Mouse (Mus musculus) heart, adult 18-20 months (tissue): Measurements from ENCODE around the gene Stfa2l1. TPM values are rescaled to one million over a fixed set of nuclear protein-coding genes. Genes with fewer than 3 reads are reported as not detected.
"Not testable (repeated sequence)": the region's sequence is repeated elsewhere in the genome, so short reads cannot be mapped to it uniquely, and the experiment has no call there.

Experiments
- DNase-seq, 2 experiments: peaks; one replicate each; pipeline ENCODE4 v3.0.0; 2021 to 2022; ENCODE audit warnings: mixed read lengths in 1 of 2
- long read RNA-seq, 2 experiments: library from polyadenylated mRNA; stranded (forward); transcript quantifications; one replicate each; pipeline ENCODE4 v2.0.0; 2021
- total RNA-seq, 2 experiments: library from RNA; stranded (reverse); gene quantifications; 2 replicates each; pipeline ENCODE4 v1.2.3; 2021

The Stfa2l1 gene
- not detected for total RNA-seq
- long read RNA-seq, experiment 1, result 0 reads
- long read RNA-seq, experiment 2, result 0 reads

DNA sequence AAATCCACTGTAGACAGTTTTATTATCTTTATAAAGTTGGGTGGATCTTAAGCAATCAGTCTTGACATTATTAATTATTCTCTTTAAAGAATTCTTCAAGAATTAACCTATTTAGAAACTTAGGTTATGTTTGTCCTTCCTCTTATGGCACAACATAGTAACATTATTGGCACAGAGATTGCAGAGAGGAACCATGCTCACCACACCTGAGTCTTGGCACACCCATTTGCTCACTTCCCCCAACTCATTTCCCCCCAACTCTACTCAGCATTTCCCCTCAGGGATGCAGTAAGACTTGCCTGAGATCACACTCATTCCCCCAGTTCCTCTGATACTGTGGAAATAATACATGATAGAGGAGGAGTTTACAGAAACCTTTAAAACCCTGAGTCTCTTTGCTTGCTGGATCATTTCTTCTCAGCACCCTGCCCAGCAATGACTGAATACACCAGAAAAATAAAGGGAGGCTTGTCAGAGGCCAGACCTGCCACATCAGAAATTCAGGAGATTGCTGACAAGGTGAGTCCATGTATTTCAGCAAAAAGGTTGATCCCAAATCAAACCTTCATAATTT lies at the start of gene Stfa2l1:
Gene Stfa2l1 (plus strand): TSS at position 410 of the 574 bp plus-strand sequence.
- no peak for DNase-seq

DNA sequence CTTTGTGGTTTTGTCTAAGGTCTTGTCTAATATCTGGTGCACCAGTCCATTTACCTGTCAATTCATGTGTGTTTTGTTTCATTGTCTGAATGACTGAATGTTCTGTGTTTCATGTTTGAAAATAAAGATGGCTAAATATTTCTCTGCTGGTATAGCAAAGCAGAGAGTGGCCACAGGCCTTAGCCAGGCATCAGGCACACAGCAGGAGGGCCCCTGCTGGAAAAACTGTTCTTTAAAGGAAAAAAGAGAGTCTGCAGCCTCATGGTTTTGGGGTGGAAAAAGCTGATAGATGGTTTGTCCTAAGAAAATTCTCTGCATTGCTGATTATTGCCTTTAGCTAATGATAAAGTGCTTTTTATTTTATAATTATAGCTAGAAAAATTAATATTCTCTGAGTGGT lies 45.1 kb upstream of the Stfa2l1 start:
- DNase-seq, result not testable (repeated sequence)

- not testable (repeated sequence) for DNase-seq
Observed at GRCm38 (mm10) chr16:36115751-36116150, 40.9 kb upstream of the Stfa2l1 start.

DNA sequence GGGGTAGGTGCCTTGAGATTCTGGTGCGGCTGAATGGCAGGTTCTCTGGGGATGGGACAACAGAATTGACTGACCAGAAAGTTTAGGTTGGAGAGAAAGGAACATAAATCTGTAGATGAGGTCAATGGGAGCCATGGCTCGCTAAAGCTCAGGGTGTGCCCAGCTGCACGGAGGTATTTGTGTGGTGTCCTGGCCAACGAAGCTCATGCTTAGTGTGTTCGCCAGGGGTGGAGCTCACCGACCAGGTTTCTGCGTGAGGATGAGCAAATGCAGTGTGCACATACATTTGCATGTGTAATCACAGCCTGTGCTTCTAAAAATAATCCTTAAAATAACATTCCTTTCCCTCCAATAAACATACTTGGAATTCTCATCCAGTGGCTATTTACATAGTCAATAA lies 28.5 kb upstream of the Stfa2l1 start:
- DNase-seq, result no peak

GRCm38 (mm10) chr16:36131141-36131540 lies 25.5 kb upstream of the Stfa2l1 start, which contains the start of gene Csta1:
Gene Csta1, minus strand, starts transcription at chr16:36131241.
- DNase-seq, result no peak

- DNase-seq, result no peak
Observed at GRCm38 (mm10) chr16:36138201-36138600, 18.4 kb upstream of the Stfa2l1 start.

DNA sequence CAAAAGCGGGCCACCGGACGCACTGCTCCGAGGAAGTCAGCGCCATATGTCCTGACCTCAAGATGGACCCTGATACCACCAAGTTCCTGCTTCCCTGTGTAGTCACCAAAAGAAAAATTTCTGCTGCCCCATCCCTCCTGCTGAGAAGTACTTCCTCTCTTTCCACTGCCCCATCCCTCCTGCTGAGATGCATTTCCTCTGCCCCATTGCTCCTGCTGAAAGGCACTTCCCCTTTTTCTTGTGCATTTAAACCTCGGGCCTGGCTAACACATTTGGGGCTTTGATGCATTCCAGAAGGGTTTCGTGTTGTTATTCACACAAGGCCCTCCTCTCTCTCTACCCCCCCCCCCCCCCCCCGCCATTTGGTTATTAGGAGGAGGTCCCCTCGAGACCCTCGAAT lies 11.2 kb downstream of the Stfa2l1 start:
- not testable (repeated sequence) for DNase-seq

- DNase-seq, result no peak
Observed at GRCm38 (mm10) chr16:36176108-36176507, 19.5 kb downstream of the Stfa2l1 start.

DNA sequence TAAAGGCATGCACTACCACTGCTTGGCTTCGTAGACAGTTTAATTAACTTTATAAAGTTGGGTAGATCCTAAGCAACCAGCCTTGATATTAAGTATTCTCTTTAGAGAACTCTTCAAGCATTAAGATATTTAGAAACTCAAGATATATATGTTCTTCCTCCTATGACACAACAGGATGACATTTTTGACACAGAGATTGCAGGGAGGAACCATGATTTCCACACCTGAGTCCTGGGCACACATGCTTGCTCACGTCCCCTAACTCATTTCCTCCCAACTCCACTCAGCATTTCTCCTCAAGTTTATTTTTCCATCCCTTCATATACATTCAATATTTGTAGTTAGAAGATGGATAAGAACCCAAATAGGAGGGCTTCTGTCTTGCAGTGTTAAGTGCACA lies 23.3 kb downstream of the Stfa2l1 start:
- no peak for DNase-seq

DNA sequence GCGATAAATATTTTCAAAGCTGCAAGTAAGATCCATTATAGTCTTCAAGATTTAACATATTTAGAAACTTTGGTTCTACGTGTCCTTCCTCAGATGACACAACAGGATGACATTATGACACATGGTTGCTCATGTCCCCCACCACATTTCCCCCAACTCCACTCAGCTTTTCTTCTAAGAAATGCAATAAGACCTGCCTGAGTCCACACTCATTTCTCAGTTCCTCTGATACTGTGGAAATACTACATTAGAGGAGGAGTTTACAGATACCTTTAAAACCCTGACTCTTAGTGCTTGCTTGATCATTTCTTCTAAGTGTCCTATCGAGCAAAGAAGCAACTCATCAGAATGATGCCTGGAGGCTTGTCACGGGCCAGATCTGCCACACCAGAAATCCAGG lies 27.3 kb downstream of the Stfa2l1 start, which contains the start of gene Gm5483:
Gene Gm5483 (plus strand): TSS at position 301 of the 400 bp plus-strand sequence.
- not testable (repeated sequence) for DNase-seq

- DNase-seq, result no peak
Observed at GRCm38 (mm10) chr16:36199226-36199625, 42.6 kb downstream of the Stfa2l1 start.

GRCm38 (mm10) chr16:36203846-36204245 lies 47.2 kb downstream of the Stfa2l1 start:
- DNase-seq, result no peak

GRCm38 (mm10) chr16:36205684-36206083 lies 49.1 kb downstream of the Stfa2l1 start:
- DNase-seq, result not testable (repeated sequence)

DNA sequence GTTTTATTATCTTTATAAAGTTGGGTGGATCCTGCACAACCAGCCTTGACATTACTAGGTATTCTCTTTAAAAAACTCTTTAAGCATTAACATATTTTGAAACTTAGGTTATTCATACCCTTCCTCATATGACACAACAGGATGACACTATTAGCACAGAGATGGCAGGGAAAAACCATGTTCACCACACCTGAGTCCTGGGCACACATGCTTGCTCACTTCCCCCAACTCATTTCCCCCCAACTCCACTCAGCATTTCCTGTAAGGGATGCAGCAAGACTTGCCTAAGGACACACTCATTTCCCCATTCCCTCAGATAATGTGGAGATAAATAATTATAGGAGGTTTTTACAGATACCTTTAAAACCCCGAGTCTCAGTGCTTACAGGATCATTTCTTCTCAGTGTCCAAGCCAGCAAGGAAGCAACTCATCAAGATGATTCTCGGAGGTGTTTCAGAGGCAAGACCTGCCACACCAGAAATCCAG lies 53.4 kb downstream of the Stfa2l1 start, which contains the start of gene Gm5416:
Gene Gm5416 (plus strand): TSS at position 437 of the 487 bp plus-strand sequence.
- no peak for DNase-seq

Other genes starting within 250 kb of the Stfa2l1 start
- 10 to 100 TPM in 1 of 2 experiments, 1 to 10 TPM in 1; 9.5 to 10.2 TPM for gene Parp9, start 218.3 kb upstream of the Stfa2l1 start, total RNA-seq
- 10 to 100 TPM; 10.9 to 11.3 TPM for gene Dtx3l, start 217.7 kb upstream of the Stfa2l1 start, total RNA-seq
- gene Kpna1, start 178.1 kb upstream of the Stfa2l1 start, total RNA-seq, result 100 to 1,000 TPM; 121 to 132 TPM
- gene Wdr5b, start 115.6 kb upstream of the Stfa2l1 start, total RNA-seq, result 1 to 10 TPM; 2.6 to 3.0 TPM
- gene Fam162a, start 85.2 kb upstream of the Stfa2l1 start, total RNA-seq, result 100 to 1,000 TPM; 252 to 253 TPM
- gene Ccdc58, start 85.1 kb upstream of the Stfa2l1 start, total RNA-seq, result 10 to 100 TPM; 30.3 to 36.8 TPM
- gene Csta1, start 25.6 kb upstream of the Stfa2l1 start, total RNA-seq, result not detected
- not detected for gene Gm5483, start 27.4 kb downstream of the Stfa2l1 start, total RNA-seq
- not detected for gene Gm5416, start 53.6 kb downstream of the Stfa2l1 start, total RNA-seq
- not detected for gene 2010005H15Rik, start 64.7 kb downstream of the Stfa2l1 start, total RNA-seq
- gene Stfa1, start 120.1 kb downstream of the Stfa2l1 start, total RNA-seq, result not detected
- gene BC117090, start 177.5 kb downstream of the Stfa2l1 start, total RNA-seq, result not detected
- gene BC100530, start 210.9 kb downstream of the Stfa2l1 start, total RNA-seq, result not detected